Mouse (Mus musculus): Measurements from ENCODE around the gene Fam81b.

Gene Fam81b

DNA sequence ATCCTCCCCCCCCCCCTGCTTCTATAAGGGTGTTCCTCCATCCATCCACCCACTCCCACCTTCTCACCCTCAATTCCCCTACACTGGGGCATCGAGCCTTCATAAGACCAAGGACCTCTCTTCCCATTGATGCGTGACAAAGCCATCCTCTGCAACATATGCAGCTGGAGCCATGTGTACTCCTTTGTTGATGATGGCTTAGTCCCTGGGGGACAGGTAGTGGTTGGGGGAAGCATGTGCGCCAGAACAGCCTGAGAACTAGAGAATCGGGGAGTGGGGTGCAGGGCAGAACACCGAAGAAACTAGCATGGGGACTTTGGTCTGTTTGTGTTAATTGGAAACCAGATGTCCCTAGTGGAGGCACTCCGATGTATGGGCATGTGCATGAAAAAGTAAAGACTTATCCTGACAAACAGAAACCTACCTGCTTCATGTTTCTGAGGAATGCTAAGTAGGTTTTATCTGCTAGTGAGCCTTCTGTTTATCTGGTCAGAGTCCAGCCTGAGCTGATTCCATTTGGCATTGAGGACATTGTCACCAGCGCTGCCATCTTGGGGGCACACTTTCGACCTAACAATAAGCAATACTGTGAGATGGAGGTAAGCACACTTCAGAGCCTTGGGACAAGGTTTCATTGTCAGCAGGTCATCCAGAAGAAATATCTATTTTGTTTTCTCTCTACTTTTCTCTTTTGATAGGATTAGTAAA is 109.3 kb downstream of the Fam81b start:
- no peak for DNase-seq (ENCODE audit: extremely low read depth, low read depth, low spot score)

DNA sequence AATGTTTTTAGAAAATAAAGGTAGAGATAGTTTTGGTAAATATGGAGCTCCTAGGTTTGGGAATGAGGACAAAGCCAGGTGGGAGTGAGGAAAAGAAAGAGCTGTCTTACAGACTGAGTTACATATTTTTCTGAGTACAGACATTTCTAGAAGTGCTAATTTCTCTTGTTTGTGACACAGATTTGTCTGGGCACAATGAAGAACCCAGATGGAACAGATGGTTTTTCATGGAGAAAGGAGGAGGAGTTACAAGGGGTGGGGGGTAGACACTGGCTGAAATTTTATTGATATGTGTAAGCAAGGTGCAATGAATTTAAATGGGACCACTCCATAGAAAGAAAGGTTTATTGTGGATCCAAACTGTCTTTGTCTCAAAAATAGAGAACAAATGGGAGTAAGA is 109.9 kb downstream of the Fam81b start:
- DNase-seq (ENCODE audit: extremely low read depth, low read depth, low spot score): no peak

DNA sequence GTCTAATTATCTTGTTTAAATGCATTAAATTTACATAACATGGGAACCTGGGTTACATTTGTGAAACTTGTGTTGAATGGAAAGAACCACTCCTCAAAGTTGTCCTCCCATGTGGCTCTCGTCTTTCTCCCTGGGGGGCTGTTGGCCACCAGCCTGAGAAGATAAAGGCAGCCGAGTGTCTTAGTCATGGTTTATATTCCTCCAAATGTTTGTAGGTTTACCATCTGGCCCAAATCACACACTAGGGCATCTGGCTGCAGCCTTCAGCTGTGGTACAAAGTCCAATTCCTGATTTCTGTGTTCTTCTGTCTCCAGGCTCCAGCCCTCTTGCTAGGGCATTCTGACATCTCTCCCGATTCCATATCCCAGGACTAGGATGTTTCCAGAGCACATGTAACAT is 114.6 kb downstream of the Fam81b start:
- DNase-seq (ENCODE audit: extremely low read depth, low read depth, low spot score): no peak

DNA sequence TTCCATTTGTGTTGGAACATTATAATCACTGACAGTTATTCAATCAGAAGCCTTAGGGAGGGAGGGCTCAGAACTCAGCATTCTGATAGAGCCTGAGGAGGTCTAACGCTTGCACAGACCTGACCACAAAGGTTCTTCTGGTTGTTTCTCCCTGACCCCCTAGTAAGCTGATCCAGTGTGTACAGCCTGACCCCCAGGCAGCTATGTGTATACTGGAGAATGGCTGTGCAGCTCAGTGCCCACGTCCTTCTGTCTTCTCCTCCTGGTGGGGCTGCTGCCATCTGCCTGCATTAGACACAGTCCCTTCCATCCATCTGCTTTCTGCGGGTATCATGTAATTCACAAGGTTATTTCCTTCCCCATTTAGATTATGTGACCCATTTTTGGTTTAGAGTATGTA is 115.7 kb downstream of the Fam81b start:
- no peak for DNase-seq (ENCODE audit: extremely low read depth, low read depth, low spot score)

DNA sequence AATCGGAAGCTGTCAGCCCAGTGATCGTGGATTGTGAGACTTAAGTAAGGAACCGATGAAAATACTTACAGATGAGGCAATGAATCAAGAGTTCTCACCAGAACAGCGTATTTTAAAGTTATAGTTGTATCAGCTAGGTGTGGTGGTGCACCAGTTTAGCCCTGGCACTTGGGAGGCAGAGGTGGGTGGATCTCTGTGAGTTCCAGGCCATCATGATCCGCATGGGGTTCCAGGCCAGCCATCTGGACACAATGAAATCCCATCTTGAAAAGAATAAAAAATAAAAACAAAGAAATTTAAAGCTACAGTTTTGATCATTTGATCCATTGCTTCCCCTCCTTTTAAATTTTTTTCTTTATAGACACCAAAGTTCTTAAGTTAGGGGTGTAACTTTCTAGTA is 117.2 kb downstream of the Fam81b start:
- no peak for DNase-seq (ENCODE audit: extremely low read depth, low read depth, low spot score)

DNA sequence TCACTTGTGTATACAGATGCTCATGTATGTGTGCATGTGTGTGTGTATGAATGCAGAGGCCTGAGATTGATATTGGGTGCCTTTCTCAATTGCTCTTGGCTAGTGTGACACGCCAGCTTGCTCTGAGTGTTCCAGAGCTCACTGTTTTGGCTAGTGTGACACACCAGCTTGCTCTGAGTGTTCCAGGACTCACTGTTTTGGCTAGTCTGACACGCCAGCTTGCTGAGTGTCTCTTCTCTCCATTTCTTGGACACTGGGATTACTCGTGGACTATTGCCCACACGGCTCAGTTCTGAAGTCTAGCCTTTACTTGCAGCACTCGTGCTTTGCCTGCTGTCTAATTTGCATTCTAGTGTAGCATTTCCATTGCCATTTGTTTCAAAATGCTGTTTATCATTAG is 126.2 kb downstream of the Fam81b start:
- no peak for DNase-seq (ENCODE audit: extremely low read depth, low read depth, low spot score)

DNA sequence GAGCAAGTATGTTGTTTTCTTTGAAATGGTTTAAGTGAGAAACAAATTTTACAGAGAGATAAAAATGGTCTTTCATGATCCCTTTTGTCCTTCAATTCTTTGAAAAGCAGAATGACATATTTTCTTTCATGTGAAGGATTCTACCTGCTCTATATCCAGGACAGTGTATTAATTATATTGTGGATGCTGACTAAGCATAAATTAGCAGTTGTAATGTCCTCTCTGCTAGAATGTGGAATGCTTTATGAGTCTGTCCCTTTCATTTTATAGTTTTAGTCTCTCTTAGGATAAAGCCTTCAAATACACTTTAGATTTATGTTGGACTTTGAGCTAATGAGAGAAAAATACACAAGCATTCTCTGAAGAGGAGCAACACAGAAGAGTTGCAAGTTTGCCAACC is 130.6 kb downstream of the Fam81b start:
- DNase-seq (ENCODE audit: extremely low read depth, low read depth, low spot score): no peak

DNA sequence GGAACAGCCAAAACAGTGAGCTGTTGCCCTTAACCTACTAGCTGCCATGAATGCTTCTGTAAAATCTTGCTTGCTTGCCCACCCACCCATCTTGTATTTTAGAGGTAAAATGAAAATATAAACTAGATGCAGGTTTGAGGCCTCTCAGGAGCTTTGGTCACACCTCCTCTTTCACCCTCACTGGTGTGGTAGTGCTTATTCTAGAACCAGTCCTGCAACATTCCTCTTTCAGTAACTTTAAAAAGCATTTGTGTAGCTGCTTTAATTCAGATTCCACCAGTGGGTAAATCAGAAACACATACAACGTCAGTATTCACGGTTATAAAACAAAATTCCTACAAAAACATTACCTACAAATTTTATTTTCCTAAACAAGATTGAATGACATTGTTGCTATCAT is 144.3 kb downstream of the Fam81b start:
- DNase-seq (ENCODE audit: extremely low read depth, low read depth, low spot score): no peak

DNA sequence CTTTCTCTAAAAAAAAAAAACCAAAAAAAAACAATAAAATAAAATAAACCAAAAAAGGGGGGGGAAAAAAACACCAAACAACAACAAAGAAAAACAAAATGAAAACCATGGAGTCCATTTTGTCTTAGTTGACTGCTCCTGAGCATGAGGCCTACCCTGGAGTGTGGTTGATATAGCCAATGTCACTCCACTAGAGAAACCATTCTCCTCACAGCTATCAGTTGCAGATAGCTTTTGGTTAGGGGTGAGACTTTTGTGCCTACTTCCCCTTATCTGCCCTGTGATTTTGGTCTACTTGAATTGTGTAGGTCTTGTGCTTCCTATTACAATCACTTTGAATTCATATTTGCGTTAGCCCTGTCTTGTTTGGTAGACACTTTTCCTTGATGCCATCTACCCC is 147.4 kb downstream of the Fam81b start:
- no peak for DNase-seq (ENCODE audit: extremely low read depth, low read depth, low spot score)

DNA sequence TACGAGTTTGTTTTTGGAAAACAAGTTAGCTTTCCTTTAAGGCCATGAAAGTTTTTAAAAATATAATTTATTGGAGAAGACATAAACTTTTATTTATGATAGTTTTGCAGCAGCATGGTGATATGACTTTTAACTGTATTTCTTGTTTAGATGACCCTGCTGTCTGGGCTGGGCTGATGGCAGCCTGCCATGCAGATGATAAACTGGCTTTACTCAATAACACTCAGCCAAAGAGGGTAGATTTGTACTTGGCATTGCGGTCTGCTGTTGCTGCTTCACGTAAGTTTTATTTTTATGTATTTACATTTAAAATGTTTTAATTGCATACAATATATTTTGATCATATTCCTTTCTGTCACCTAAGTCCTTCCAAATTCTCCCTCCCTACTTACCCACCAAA is 147.8 kb downstream of the Fam81b start:
- no peak for DNase-seq (ENCODE audit: extremely low read depth, low read depth, low spot score)
